Mouse (Mus musculus) embryonic fibroblast, embryonic 13.5 days (primary cell): ENCODE measurements around the gene Cdc27.

Experiments used
- CTCF ChIP-seq: IDR thresholded peaks from 2 replicates; pipeline ENCODE4 v1.5.1; 2011; ENCODE audit warnings: mild to moderate bottlenecking, control low read depth, low read length, moderate library complexity, borderline replicate concordance; ENCODE audit not compliant: insufficient read depth
- POLR2A ChIP-seq: IDR thresholded peaks from 2 replicates; pipeline ENCODE4 v1.6.1; 2011; ENCODE audit warnings: low read depth, mild to moderate bottlenecking, control low read depth, low read length, moderate library complexity

DNA sequence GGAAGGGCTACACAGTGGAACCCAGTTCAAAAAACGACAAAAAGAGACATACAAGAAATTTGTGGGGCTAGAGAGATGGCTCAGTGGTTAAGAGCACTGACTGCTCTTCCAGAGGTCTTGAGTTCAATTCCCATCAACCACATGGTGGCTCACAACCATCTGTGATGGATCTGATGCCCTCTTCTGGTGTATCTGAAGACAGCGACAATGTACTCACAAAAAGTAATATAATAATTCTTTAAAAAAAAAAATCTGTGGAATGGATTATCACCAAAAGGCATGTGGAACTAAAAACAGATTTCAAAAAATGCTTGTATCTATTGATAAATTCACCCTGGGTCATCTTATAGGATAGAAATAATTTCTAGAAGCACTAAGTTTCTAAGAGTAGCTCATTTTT lies 91.9 kb downstream of the Cdc27 start:
- TF ChIP-seq POLR2A (no peak), CTCF (no peak)
